Mouse (Mus musculus): ENCODE data around the gene Tradd.

- no peak for TF ChIP-seq CTCF (IDR thresholded peaks at IDR 0.05; ENCODE audit: low read depth)
- no peak for TF ChIP-seq EP300 (IDR thresholded peaks at IDR 0.05; ENCODE audit: low read depth)
Observed at GRCm38 (mm10) chr8:105252680-105253537, 11.5 kb downstream of the Tradd start.

All from liver, embryonic 14.5 days (tissue).